Mouse (Mus musculus) liver, adult 2 months (tissue): ENCODE measurements at regions not wholly inside any gene's neighbourhood (a gene's known extent, or its start where the extent isn't known, plus 50 kb on each side); places are given as distances from the start of the nearest gene placed in this dataset.

Experiments used
- CTCF ChIP-seq: fragments of 200-500 bp; IDR thresholded peaks from 2 replicates; pipeline ENCODE4 v1.5.1; 2011; ENCODE audit warnings: low read depth, low read length, control low read depth
- POLR2A ChIP-seq: fragments of 200-500 bp; IDR thresholded peaks from 2 replicates; pipeline ENCODE4 v1.6.1; 2011; ENCODE audit warnings: low read length, control low read depth; ENCODE audit not compliant: insufficient read depth; ENCODE audit errors: extremely low read depth

- TF ChIP-seq CTCF (no peak), POLR2A (no peak)
Measured at GRCm38 (mm10) chr12:27431338-27431737, 89.0 kb upstream of the Sox11 start.
